Mouse (Mus musculus): ENCODE measurements around the gene Mapk12.

Gene Mapk12

DNA sequence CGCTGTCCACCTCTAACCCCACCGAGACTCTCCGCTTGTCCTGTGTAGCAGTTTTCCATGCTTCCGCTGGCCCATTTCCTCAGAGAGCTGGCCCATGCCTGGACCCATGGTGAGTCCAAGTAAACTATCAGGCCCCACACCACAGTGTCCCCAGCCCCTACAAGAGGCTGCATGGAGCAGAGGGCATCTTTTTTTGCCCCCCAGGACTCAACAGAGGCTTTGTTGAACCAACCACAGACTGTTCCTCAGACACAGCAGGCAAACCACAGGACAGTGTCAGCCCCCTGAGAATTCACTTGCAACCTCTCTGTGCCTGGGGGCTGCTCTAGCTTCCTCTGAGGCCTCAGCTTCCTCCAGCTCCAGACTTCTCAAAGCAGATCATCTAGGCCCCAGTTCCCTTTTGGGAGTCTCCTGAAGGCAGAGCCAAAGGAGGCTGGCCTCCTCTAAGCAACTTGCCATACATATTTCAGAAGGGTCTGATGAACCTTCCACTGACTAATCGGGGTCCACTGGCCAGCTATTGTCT lies 31.1 kb upstream of the Mapk12 start:
- no peak for DNase-seq (ENCODE audit: low read depth, low spot score)

DNA sequence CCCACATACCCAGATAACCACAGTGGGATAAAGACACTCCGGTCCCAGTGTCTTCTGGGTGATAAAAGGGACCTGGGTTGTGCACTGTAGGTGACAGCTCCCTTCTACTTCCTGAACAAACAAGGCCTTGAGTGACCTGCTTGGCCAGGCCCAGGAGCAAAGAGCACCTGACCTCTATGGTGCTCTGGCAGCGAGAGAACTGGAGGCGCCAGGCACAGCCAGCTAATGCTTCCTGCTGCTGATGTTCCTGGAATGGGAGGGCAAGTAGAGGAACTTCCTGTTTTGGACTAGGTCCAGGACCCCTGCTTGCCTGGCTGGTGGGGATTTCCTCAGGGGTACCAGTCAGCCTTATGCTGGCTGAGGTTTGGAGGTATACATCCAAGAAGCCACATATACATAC lies 29.6 kb upstream of the Mapk12 start:
- DNase-seq (ENCODE audit: low read depth, low spot score), result no peak

DNA sequence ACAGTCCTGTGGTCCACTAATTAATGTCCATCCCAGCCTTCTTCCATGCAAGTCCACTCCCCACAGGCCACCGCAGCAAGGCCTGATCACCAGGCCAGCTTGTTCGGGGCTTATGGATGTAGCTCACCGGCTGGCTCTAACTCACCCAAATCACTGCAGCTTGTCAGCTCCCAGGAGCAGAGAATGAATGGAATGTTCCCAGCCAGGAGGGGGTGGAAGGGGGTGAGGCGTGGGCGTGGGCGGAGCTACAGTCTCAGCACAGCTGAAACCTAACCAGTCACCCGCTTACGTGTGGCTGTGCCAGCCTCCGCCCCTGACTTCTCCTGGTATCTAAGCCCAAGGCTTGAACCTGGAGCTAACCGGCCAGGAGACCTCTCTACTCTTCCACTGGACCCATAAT lies 28.9 kb upstream of the Mapk12 start:
- DNase-seq (ENCODE audit: low read depth, low spot score), result peak; percentile 77

DNA sequence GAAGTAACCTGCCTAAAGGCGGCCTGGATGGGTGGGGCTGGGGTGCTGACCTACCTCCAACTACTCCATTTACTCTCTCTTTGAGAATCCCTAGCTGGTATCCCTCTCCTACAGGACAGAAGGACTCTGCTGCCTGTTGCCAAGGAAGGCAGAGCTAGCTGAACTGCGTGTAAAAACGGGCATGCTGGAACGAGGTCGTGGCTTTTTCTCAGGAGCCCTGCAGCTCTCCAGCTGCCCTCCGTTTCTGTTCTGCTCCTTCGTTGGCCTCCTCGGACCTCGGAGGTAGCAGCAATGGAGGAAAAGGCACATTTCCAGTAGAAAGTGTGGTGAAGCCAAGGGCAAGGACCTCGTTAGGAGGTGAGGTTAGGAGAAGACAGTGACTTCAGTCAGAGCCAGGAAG lies 28.4 kb upstream of the Mapk12 start:
- no peak for DNase-seq (ENCODE audit: low read depth, low spot score)

DNA sequence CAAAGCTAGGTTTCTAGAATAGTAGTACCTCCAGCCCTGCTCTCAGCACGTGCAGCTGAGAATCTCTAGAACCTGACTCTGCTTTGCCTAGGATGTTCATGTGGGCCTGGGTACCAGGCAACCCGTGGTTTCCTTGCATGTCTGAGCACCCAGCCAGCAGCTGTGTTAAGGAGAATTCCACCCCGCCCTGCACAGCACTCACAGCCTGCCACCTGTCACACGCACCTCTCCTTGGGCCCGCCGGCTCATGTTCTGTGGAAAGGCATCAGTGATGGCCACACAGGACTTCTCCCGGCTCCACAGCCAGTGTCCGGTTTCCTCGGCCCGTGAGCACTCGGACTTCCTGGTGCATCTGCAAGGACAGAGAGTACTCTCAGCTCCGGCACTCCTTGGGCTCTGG lies 25.0 kb upstream of the Mapk12 start:
- DNase-seq (ENCODE audit: low read depth, low spot score), result no peak

DNA sequence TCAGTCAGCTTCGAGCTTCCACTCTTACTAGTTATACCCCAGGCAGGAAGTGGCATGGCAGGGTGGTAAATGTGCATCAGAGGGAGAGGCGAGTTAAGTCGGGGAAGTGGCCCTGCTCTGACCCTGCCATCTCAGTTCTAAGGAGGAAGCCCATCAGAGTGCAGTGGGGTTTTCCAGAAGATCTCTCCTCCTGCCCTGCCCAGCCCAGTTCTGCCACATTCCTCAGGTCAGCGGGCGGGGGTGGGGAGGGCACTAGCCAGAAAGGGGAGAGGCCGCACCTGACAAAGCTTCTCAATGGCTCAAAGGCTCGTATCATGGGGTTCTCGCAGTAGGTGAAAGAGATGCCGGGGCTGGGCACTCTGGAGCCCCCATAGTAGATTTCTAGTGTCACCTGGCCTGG lies 20.9 kb upstream of the Mapk12 start:
- no peak for DNase-seq (ENCODE audit: low read depth, low spot score)

DNA sequence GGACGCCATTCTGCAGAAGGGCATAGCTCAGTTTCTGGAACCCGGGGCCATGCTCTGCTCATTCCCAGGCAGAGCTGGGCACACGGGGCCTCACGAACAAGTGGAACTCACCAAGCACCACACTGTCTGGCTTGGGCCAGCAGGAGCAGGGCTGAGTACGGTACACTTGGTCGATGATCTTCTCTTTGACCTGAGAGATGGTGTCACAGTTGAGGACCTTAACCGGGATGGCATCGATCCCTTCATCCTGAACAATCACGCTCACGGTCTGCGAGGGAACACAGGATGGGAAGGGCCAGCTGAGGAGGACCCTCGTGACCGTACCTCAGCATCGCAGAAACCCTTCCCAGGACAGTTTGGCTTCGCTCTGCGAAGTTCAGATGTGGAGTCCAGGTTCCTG lies 18.0 kb upstream of the Mapk12 start:
- no peak for DNase-seq (ENCODE audit: low read depth, low spot score)

DNA sequence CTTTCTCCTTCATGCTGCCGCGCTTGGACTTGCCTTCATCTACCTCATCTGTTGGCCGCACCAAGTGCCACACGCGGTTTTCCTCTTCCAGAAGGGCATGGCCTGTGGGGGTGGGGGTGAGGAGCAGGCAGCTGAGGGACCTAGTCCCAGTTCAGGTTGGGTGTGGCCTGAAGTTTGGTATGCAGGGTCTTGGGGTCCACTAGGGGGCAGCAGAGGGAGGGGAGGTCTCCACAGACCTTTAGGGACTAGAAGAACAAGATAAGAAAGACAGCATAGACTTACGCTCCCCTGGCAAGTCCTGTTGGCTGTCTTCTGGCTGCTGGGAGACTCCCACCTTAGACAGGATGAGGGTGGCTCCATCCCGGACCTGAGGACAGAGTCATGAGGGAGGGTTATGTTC lies 17.5 kb upstream of the Mapk12 start:
- DNase-seq (ENCODE audit: low read depth, low spot score), result peak; percentile 66

DNA sequence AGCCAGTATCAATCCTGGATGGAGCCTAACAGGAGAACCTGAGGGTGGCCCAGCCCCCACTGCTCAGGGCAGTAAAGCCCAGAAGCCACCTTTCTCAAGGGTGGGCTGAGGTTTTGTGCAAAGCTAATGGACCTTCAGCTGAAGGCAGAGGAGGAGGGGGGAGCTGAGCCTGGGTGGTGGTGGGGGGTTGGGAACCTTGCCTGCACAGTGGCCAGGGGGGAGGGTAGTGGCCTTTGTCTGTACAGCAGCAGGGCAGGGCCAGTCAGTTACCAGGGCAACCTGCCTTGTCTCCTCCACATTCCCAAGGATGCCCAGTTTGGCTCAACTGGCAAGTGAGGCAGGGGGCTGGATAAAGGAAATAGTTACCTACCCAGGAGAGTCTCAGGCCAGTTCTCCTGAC lies 11.8 kb upstream of the Mapk12 start:
- DNase-seq (ENCODE audit: low read depth, low spot score), result no peak

DNA sequence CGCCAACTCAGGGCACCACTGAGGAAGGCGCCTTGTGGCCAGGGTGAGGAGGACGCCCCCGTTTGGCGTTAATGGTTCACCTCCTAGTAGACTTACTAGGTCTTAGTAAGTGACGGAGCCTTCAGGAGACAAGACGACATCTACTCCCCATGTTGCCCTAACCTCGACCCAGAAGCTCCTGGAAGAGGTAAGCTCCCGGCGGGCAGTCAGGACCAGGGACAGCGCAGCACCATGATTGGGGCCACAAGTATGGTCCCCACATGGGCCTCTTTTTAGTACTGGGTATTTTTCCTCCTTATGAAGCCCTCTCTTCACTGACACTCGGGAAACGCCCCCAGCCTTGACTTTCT lies 9.5 kb upstream of the Mapk12 start:
- DNase-seq (ENCODE audit: low read depth, low spot score), result no peak

DNA sequence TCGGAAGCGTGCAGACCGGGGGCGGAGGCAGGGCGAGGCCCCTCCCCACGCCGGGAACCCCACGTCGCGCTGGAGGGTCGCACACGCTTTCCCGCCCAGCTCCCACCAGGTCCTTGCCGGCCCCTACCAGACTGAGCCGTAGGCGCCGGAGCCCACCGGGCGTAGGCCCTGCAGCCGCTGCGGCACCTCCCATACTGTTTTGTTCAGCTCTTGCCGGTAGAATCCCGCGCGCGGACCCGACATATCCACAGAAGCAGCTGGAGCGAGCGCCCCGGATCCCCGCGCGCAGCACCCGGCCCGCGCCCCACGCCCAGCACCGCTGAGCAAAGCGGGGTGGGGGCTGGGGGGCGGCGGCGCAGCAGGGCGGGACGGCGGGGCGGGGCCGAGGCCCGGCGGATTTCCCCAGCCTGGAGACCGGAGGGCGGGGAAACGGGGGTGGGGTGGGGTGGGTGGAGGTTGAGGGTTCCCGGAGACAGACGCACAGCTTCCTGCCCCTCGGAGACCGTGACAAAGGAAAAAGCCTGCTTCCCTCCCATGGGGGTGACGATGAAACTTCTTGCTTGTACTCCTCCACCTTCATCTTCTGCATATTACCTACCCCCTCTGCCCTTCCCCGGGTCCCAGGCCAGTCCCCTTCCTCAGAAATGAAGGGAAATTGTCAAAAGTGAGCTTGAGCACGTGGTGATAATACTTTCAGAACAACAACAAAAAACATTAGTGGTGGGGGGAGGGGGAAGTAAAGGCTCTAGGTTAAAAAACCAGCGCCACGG lies 9.0 kb upstream of the Mapk12 start, which contains the start of gene Mapk11:
TSS of gene Mapk11 (minus strand) at position 358 of the 770 bp plus-strand sequence.
- no peak for DNase-seq (ENCODE audit: low read depth, low spot score)

DNA sequence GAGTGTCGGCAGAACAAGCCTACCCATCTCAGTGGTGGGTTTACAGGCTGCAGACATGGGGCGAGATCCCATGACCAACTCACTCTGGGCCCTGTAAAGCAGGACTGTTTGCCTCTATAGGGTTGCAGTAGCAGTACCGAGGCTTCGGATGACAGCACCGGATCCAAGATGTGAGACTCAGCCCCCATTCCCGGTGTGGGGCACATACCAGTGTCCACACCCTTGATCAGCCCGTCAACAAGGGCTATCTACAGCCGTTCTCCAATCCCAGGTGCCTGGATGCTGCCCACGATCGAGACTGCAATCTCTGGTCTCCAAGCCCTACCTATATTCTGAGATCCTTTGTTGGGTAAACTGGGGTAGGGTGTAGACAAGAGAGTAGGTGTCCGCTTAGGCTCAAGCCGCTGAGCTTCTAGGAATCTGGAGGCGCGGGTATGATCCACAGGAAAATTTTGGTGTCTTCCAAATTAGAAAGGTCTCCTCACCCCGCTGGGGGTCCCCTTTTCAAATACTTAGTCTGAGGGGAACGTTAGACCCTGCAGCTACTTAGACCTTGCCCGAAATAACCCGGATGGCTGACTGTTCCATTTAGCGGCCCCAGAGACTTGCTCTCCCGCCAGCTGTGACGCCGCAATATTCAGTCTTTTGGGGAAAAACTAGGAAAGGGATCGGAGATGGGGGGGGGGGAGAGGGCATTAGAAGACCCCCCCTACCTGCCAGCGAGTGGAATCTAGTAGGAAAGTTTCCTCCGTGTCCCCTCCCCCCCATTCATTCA lies 8.2 kb upstream of the Mapk12 start:
- DNase-seq (ENCODE audit: low read depth, low spot score), result no peak

DNA sequence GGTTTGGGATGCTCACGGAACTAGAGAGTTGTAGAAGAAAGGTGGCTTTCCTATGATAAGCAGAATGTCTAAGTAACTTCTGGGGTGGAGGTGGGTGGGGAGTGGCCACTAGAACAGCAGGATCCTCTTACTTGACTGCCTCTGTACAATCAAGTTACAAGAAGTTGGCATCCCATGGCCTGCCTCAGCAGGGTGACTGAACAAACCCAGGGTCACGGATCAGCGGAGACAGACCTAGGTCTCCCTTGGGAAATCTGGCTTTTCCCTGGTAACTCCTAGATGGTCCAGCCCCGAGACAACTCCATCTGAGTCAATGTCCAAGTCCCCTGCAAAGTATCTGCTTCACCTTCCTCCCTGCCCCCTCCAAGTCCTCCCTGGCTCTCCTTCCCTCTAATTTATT lies 7.4 kb upstream of the Mapk12 start:
- DNase-seq (ENCODE audit: low read depth, low spot score), result no peak

DNA sequence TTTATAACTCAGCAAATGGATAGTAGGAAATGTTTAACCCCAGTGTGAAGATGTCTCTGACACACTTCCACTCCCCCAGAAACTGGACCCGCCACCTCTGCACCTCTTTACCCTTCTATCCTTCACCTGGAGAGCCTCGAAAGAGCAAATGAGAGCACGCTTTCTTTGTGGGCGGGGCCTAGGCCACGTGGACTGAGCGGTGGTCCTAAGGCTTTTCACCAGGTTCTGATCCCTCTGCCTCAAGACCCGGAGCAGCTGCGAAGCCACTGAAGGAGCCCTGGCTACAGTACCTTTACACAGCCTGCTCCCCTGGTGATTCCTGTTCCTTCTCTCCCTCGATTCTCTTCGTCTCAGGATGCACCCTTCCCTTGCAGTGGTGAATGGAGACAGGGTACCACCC lies 7.0 kb upstream of the Mapk12 start:
- no peak for DNase-seq (ENCODE audit: low read depth, low spot score)

DNA sequence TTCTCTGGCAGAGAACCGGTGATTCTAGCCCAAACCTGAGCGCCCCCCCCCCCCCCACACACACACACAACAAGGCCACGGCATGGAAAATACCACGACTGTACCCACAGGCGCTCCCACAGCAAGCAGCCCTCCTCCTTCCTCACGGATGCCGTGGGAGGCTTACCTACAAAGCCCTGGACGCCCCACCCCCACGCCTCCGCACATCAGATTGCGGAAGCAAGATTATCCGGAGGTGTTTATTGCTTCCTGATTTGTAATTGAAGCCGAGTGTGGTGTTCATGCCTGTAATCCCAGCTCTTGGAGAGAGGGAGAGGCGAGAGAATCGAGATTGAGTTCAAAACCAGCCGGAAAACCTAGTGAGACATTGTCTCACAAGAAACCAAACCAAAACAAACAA lies 6.5 kb upstream of the Mapk12 start:
- DNase-seq (ENCODE audit: low read depth, low spot score), result no peak

DNA sequence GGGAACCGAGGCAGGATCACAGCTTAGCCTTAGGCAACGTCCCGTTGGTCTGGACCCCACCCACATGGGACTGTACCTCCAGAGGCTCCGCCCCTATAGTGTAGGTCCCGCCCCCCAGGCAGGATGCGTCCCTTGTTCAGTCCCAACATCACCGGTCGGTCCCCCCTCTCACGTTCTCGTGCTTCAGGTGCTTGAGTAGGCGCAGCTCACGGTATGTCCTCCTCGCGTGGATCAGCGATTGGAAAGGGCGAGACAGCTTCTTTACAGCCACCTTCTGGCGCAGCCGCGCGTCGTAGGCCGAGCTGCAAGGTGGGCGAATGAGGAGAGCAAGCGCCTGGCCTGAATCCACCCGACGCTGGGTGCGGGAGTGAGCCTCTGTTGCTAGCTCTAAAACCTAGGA lies 6.0 kb upstream of the Mapk12 start:
- DNase-seq (ENCODE audit: low read depth, low spot score), result no peak

DNA sequence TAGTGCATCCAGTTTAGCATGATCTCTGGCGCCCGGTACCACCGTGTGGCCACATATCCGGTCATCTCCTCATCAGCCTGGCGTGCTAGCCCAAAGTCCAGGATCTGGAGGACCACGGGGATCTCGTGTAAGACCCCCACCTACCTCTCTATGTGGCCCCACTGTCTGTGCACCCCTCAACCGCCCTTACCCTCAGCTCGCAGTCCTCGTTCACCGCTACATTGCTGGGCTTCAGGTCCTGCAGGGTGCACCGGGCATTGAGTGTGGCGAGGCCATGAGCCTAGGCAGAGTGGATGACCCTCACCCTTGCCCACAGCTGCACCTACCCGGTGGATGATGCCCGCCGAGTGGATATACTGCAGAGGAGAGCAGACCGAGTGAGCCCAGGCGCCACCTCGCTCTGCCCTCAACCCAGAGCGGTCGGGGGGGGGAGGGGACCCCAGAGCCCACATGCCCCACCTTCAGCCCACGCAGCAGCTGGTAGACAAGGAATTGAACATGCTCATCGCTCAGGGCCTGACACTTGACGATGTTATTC lies 5.4 kb upstream of the Mapk12 start:
- DNase-seq (ENCODE audit: low read depth, low spot score), result no peak

DNA sequence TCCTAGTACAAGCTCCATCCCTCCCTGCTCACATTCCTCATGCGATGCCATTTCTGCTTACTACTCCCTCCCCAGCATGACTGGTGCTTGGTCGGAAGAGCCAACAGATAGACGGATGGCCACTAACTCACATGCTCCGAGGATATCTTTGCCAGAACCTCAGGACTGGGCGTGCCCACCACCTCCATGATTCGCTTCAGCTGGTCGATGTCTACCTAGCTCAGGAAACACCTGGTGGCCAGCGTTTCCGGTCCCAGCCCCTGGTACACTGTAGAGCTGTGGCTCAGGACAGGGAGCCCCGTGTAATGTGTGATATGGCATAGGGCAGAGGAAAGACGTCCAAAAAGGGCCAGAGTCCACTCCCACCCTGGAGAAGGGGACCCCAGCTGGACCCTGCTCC lies 4.5 kb upstream of the Mapk12 start:
- DNase-seq (ENCODE audit: low read depth, low spot score), result no peak

DNA sequence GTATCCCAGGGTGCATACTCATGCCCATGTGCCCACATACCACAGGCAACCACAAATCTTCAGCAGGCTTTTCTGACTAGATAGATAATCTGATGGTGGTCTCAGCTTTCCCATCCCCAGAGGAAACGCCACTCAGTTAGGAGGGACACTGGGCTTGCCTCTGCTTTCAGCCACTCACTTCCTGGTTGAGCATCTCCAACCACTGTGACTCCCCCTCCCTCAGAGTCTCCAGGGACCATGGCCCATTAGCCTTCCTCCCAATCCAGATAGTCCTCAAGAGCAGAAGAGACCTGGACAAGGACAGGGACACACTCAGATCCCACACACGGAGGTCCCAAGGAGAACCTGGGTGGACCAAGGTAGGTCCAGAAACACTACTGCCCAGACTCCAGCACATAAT lies 2.6 kb upstream of the Mapk12 start:
- DNase-seq (ENCODE audit: low read depth, low spot score), result no peak

DNA sequence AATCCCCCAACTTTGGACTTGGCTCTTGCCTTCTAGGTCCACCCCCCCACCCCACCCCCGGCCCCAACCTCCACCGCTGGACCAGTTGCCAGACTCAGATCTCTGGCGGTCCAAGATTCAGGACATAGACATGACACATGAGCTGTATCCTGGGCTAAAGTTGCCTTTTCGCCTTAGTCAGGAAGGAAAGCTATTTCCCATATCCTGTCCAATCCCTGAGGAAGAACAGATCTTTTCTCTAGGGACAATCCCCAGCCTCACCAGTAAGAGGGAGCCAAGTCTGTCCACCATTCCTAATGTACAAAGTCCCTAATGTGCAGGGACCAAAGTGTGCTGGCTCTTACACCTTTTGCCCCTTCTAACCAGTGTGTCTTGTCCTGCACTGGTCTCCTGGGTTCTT lies 1.4 kb upstream of the Mapk12 start:
- no peak for DNase-seq (ENCODE audit: low read depth, low spot score)

DNA sequence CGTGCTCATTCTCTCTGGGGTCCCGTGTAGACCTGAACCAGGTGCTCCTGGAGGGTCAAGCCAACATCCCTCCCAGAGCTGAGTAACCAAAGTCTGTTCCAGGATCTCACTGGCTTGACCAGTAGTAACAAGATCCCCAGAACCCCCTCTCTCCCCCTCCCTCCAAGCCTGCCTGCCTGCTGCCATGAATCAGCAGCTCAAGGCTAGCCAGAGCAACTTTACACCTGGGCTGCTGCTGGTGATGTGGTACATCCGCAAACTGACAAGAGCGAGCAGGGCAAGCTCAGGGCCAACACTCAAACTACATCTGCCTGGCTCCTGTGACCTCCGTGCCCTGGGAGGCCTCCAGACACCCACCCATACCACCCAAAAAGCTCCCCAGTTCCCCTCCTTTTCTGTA lies 940 bp upstream of the Mapk12 start:
- DNase-seq (ENCODE audit: low read depth, low spot score), result no peak

DNA sequence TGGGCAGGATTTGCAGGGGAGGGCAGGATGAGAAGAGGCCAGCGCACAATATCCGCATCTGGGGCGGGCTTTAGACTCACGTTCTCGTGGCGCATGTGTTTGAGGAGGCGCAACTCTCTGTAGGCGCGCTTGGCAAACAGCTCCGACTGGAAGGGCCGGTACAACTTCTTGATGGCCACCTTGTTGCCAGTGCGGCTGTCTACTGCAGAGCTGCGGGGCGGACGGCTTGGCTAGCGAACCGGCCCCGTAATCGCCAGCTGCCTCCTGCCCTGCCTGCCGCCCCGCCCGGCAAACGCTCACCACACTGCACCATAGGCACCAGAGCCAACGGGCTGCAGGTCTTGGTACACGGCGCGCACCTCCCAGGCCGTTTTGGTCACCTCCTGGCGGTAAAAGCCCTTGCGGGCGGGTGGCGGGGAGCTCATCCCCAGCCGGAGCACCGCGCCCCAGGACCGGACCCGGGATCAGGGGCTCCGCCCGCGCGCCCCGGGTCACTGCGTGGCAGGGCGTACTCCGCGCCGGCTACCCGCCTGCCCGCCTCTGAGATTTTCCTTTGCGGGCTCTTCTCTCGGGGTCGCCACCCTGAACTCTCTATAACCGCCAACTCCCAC lies 350 bp downstream of the Mapk12 start:
- no peak for DNase-seq (ENCODE audit: low read depth, low spot score)

Data from embryo, embryonic 11.5 days (tissue).